Mouse (Mus musculus) midbrain, postnatal 0 days (tissue): Measurements from ENCODE around the gene 9930021J03Rik. TPM values are rescaled to one million over a fixed set of nuclear protein-coding genes. Genes with fewer than 3 reads are reported as not detected.

Source experiments
- ATAC-seq: fragments of 200-750 bp; cut with Nextera tagmentation; 2 replicates; pipeline ENCODE4 v1.8.0; 2017; ENCODE audit warnings: moderate number of reproducible peaks, mild to moderate bottlenecking, moderate TSS enrichment, moderate library complexity; ENCODE audit not compliant: low FRiP score
- DNase-seq: peaks from one replicate; pipeline ENCODE4 v3.0.0-alpha.2; 2015; ENCODE audit warnings: low spot score
- H3K27ac ChIP-seq: fragments of 300-500 bp; sonication (generic); 2 replicates; pipeline ENCODE4 v1.5.1; 2014; ENCODE audit warnings: low read depth, mild to moderate bottlenecking, low read length, mixed read lengths
- H3K27me3 ChIP-seq: fragments of 300-500 bp; sonication (generic); 2 replicates; pipeline ENCODE4 v1.6.1; 2014; ENCODE audit warnings: low read length, control low read depth, mixed read lengths; ENCODE audit not compliant: insufficient read depth
- H3K36me3 ChIP-seq: fragments of 300-500 bp; sonication (generic); 2 replicates; pipeline ENCODE4 v1.6.1; 2014; ENCODE audit warnings: low read length, control low read depth, mixed read lengths; ENCODE audit not compliant: insufficient read depth
- H3K4me1 ChIP-seq: fragments of 300-500 bp; sonication (generic); 2 replicates; pipeline ENCODE4 v1.6.1; 2014; ENCODE audit warnings: mild to moderate bottlenecking, control low read depth, antibody characterized with exemption, low read length, mixed read lengths; ENCODE audit not compliant: insufficient read depth
- H3K4me2 ChIP-seq: fragments of 300-500 bp; sonication (generic); 2 replicates; pipeline ENCODE4 v1.6.1; 2014; ENCODE audit warnings: low read depth, mild to moderate bottlenecking, low read length, mixed read lengths; ENCODE audit not compliant: poor library complexity, severe bottlenecking
- H3K4me3 ChIP-seq: fragments of 300-500 bp; sonication (generic); 2 replicates; pipeline ENCODE4 v1.5.1; 2014; ENCODE audit warnings: low read depth, mild to moderate bottlenecking, low read length, moderate library complexity
- H3K9ac ChIP-seq: fragments of 300-500 bp; sonication (generic); replicated peaks from 2 replicates; pipeline ENCODE4 v1.6.1; 2014; ENCODE audit warnings: mild to moderate bottlenecking, low read length, moderate library complexity, mixed read lengths; ENCODE audit not compliant: poor library complexity, severe bottlenecking
- H3K9me3 ChIP-seq: fragments of 300-500 bp; sonication (generic); 2 replicates; pipeline ENCODE4 v1.6.1; 2016; ENCODE audit warnings: low read length, control low read depth
- CTCF ChIP-seq: IDR thresholded peaks from 2 replicates; pipeline ENCODE4 v1.5.1; 2016; ENCODE audit warnings: antibody characterized with exemption, mild to moderate bottlenecking
- WGBS: fragments of 180-500 bp; shearing (Covaris S2); extraction: QIAGEN DNeasy Blood & Tissue Kit; methylation state at CpG from one replicate; pipeline ENCODE4 v1.1.7; 2014; 5-methylcytosine and 5-hydroxymethylcytosine counted together
- polyA plus RNA-seq: library from polyadenylated mRNA; unstranded; fragments of >200 nt; fragmentation: Nextera tagmentation; extraction: Ambion mirVana; gene quantifications from 2 replicates; pipeline ENCODE4 v1.2.1, GENCODE M21; 2015
- total RNA-seq: library from RNA; depleted of rRNA; stranded (reverse); fragments of >200 nt; gene quantifications from 2 replicates; pipeline ENCODE4 v1.2.3, GENCODE M21; 2014

The 9930021J03Rik gene
- total and polyA plus RNA-seq, 2 experiments from 2014 or later: 6.3 to 27.0 TPM

DNA sequence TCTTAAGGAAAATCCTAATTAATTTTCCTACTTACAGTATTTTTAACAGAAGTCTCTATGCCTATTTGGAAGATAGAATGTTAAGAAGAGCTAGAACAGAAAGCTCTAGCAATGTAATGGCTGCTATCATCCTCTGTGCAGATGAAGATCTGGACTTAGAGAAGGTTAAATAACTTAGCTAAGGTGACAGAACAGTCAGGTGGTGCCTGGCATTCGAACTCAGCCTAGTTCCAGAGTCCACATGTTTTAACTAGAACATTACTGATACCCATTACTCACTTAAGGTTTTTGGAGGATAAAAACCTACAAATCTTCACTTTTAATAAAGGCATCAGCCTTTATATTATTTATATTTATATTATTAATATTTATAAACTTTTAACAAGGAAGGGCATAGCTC, 65.1 kb downstream of the 9930021J03Rik start:
- Histone ChIP-seq H3K36me3 (no peaks in the 10 kb centered on the region), H3K4me3 (no peak overlapping the region), H3K9me3 (no peaks in the 10 kb centered on the region), H3K9ac (no peak overlapping the region), H3K4me1 (no peaks in the 10 kb centered on the region), H3K4me2 (no peak overlapping the region), H3K27ac (no peak overlapping the region), H3K27me3 (no peaks in the 10 kb centered on the region)
- no peak for DNase-seq
- TF ChIP-seq CTCF: no peak
- 91% methylated on average over 1 of the region's 1 CpGs for WGBS
- no peak for ATAC-seq

DNA sequence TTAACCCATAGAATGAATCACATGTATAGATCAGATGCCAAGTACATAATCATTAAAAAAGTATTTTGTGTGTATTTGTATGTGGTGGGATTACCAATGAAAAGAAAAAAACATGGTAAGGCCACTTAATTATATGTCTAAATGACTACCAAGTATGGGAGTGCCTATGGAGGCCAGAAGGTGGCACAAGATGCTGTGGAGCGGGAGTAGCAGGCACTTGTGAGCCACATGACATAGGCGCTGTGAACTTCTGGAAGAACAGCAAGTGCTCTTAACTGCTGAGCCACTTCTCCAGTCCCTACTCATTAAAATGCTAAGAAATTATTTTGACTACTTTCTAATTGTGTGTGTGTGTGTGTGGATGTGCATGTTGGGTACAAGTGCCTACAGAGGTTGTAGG, 66.2 kb downstream of the 9930021J03Rik start:
- no peak for TF ChIP-seq CTCF

DNA sequence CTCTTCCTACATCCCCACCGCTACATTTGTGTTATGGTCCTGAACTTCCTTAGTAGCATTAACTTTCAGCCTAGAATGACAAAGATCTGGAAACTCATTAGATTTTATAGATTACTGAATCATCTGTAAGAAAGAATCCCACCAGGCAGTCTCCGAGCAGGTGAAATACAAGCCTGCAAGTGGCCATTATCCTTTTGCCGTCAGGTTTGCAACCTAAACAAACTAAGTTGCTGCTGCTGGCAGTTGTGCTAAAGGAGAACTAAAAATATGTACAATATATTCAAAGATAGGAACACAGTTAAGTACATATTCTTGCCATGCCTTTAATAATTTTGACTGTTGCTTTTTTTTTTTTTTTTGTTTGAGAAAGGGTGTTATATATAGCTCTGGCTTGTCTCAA, 70.4 kb downstream of the 9930021J03Rik start:
- no peak overlapping the region for H3K27ac ChIP-seq
- DNase-seq (no peak), ATAC-seq (no peak)
- H3K4me1 ChIP-seq: no peaks in the 10 kb centered on the region
- H3K9me3 ChIP-seq: no peaks in the 10 kb centered on the region
- no peaks in the 10 kb centered on the region for H3K36me3 ChIP-seq
- no peak overlapping the region for H3K4me2 ChIP-seq
- H3K9ac ChIP-seq: no peak overlapping the region
- no peak for TF ChIP-seq CTCF
- WGBS: 77% methylated on average over 3 of the region's 3 CpGs
- no peaks in the 10 kb centered on the region for H3K27me3 ChIP-seq
- H3K4me3 ChIP-seq: no peak overlapping the region

More for the DNA sequence above, 66.2 kb downstream of the 9930021J03Rik start:
- H3K9me3 ChIP-seq: no peaks in the 10 kb centered on the region
- no peaks in the 10 kb centered on the region for H3K27me3 ChIP-seq
- no peak overlapping the region for H3K4me3 ChIP-seq
- WGBS: 88% methylated on average over 2 of the region's 2 CpGs
- H3K4me2 ChIP-seq: no peak overlapping the region
- DNase-seq (no peak), ATAC-seq (no peak)
- no peak overlapping the region for H3K9ac ChIP-seq
- no peaks in the 10 kb centered on the region for H3K4me1 ChIP-seq
- H3K27ac ChIP-seq: no peak overlapping the region
- no peaks in the 10 kb centered on the region for H3K36me3 ChIP-seq

DNA sequence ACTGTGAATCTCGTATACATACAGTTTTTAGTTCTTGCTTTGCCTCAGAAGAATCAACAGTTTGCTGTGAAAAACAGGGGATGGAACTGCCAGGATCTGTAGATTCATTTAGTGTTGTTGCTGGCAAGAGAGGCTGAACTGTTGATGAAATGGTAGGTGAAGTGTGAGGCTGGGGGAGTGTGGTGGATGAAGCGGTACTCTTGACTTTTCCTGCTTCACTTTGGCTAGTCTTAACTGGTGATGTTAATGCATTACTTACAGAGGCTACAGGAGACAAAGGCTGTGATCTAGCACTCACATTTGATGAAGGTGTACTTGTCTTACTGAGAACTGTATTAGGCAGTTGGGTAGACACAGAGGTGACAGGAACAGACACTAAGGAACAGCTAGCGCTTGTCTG, 87.3 kb downstream of the 9930021J03Rik start:
- 98% methylated on average over 3 of the region's 3 CpGs for WGBS
- no peak for ATAC-seq
- no peak overlapping the region for H3K27ac ChIP-seq
- DNase-seq: no peak
- no peak overlapping the region for H3K4me3 ChIP-seq
- peaks cover 26% of the 10 kb centered on the region for H3K36me3 ChIP-seq
- no peaks in the 10 kb centered on the region for H3K4me1 ChIP-seq
- no peak overlapping the region for H3K9ac ChIP-seq
- TF ChIP-seq CTCF: no peak
- H3K4me2 ChIP-seq: no peak overlapping the region
- no peaks in the 10 kb centered on the region for H3K9me3 ChIP-seq
- no peaks in the 10 kb centered on the region for H3K27me3 ChIP-seq

DNA sequence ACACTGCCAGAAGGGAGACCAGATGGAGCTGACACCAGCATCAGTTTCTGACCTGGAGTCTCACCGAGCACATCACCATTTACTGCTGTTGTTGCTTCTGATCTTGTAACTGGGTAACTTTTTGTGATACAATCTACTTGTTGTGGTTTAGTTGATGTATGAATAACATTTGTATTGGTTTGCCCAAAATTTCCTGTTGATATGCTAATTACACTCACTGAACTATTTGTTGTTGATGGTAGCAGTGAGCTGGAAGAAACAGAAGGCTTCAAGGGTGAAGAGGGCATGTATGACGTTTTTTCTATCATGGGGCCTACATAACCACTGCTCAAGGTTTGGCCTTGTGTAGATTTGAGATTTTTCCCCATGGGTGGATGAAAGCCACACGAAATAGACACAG, 87.9 kb downstream of the 9930021J03Rik start:
- no peak for DNase-seq
- Histone ChIP-seq H3K27me3 (no peaks in the 10 kb centered on the region), H3K9me3 (no peaks in the 10 kb centered on the region), H3K9ac (no peak overlapping the region), H3K4me3 (no peak overlapping the region), H3K4me2 (no peak overlapping the region), H3K36me3 (peaks cover 26% of the 10 kb centered on the region), H3K4me1 (no peaks in the 10 kb centered on the region), H3K27ac (no peak overlapping the region)
- ATAC-seq: no peak
- WGBS: 98% methylated on average over 3 of the region's 3 CpGs
- TF ChIP-seq CTCF: no peak

DNA sequence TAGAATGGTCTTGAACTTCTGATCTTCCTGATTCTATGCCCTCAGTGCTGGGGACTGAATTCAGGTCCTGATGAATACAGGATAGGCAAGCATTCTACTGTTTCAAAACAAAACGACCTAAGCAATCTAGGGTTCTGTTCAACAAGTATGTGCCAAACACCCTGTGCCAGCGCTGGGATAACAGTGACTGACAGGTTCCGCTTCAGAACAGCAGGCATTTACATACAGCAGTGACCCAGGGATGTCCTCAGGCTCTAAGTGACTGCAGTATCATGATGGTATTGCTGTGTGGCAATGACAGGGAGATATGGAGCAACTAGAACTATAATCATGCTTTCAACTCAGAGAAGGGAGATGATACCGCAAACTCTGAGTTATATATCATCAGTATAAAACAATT, 92.3 kb downstream of the 9930021J03Rik start:
- Histone ChIP-seq H3K4me2 (no peak overlapping the region), H3K27me3 (no peaks in the 10 kb centered on the region), H3K36me3 (peaks cover 15% of the 10 kb centered on the region), H3K4me3 (no peak overlapping the region), H3K9me3 (no peaks in the 10 kb centered on the region), H3K4me1 (no peaks in the 10 kb centered on the region), H3K9ac (no peak overlapping the region), H3K27ac (no peak overlapping the region)
- no peak for ATAC-seq
- WGBS: 83% methylated on average over 4 of the region's 4 CpGs
- no peak for TF ChIP-seq CTCF
- DNase-seq: no peak
